Mouse (Mus musculus): ENCODE measurements at regions not wholly inside any gene's neighbourhood (a gene's known extent, or its start where the extent isn't known, plus 50 kb on each side); places are given as distances from the start of the nearest gene placed in this dataset.

- TF ChIP-seq POLR2A (IDR thresholded peaks at IDR 0.05; ENCODE audit: insufficient read depth, low read depth, low read length): no peak
- TF ChIP-seq EP300 (IDR thresholded peaks at IDR 0.05; ENCODE audit: insufficient read depth, low read depth, low read length): no peak
These were observed 237.8 kb upstream of the Mocs1 start for GRCm38 (mm10) chr17:49190337-49190736.
